Mouse (Mus musculus) liver, adult 2 months (tissue): ENCODE data around the gene Abhd12. TPM values are rescaled to one million over a fixed set of nuclear protein-coding genes. Genes with fewer than 3 reads are reported as not detected.
"Not testable (repeated sequence)": the region's sequence is repeated elsewhere in the genome, so short reads cannot be mapped to it uniquely, and the experiment has no call there.

Experiments used
- DNase-seq: peaks from one replicate; pipeline ENCODE4 v3.0.0-alpha.2; 2011; ENCODE audit warnings: low read depth, low spot score; ENCODE audit errors: extremely low read depth
- H3K27ac ChIP-seq: fragments of 200-500 bp; replicated peaks from 2 replicates; pipeline ENCODE4 v1.5.1; 2012; ENCODE audit warnings: low read depth, mild to moderate bottlenecking, control low read depth, inconsistent platforms, low read length; ENCODE audit not compliant: insufficient read depth
- H3K27me3 ChIP-seq: fragments of 200-500 bp; 2 replicates; pipeline ENCODE4 v1.6.1; 2012; ENCODE audit warnings: mild to moderate bottlenecking, moderate library complexity, low read length, inconsistent platforms; ENCODE audit not compliant: control insufficient read depth, insufficient read depth
- H3K36me3 ChIP-seq: fragments of 200-500 bp; 2 replicates; pipeline ENCODE4 v1.6.1; 2012; ENCODE audit warnings: low read length, inconsistent platforms; ENCODE audit not compliant: control insufficient read depth, insufficient read depth
- H3K4me1 ChIP-seq: fragments of 200-500 bp; 2 replicates; pipeline ENCODE4 v1.6.1; 2011; ENCODE audit warnings: low read length; ENCODE audit not compliant: control insufficient read depth, insufficient read depth
- H3K4me3 ChIP-seq: fragments of 200-500 bp; 2 replicates; pipeline ENCODE4 v1.5.1; 2011; ENCODE audit warnings: low read depth, mild to moderate bottlenecking, control low read depth, low read length, moderate library complexity; ENCODE audit not compliant: insufficient read depth
- H3K79me2 ChIP-seq: fragments of 200-500 bp; 2 replicates; pipeline ENCODE4 v1.6.1; 2012; ENCODE audit warnings: inconsistent platforms, mild to moderate bottlenecking, low read length, moderate library complexity; ENCODE audit not compliant: control insufficient read depth, insufficient read depth
- H3K9ac ChIP-seq: fragments of 200-500 bp; 2 replicates; pipeline ENCODE4 v1.6.1; 2012; ENCODE audit warnings: low read depth, mild to moderate bottlenecking, control low read depth, inconsistent platforms, low read length
- CTCF ChIP-seq: fragments of 200-500 bp; IDR thresholded peaks from 2 replicates; pipeline ENCODE4 v1.5.1; 2011; ENCODE audit warnings: low read depth, low read length, control low read depth
- POLR2A ChIP-seq: fragments of 200-500 bp; IDR thresholded peaks from 2 replicates; pipeline ENCODE4 v1.6.1; 2011; ENCODE audit warnings: low read length, control low read depth; ENCODE audit not compliant: insufficient read depth; ENCODE audit errors: extremely low read depth
- whole genome bisulfite sequencing: fragments of 180-500 bp; shearing (Covaris S2); methylation state at CpG from one replicate; pipeline ENCODE4 v1.1.7; 2018; 5-methylcytosine and 5-hydroxymethylcytosine counted together
- polyA plus RNA-seq: library from polyadenylated mRNA; depleted of rRNA; stranded (reverse); fragments of >200 nt; gene quantifications from 2 replicates; pipeline ENCODE4 v1.2.3, GENCODE M21; 2012
- total RNA-seq: library from RNA; depleted of rRNA; stranded (reverse); fragments of >200 nt; gene quantifications from 2 replicates; pipeline ENCODE4 v1.2.3, GENCODE M21; 2014

Gene Abhd12
- total and polyA plus RNA-seq, 2 experiments: 26.3 to 33.4 TPM

GRCm38 (mm10) chr2:150915786-150916185 lies 11.2 kb upstream of the Abhd12 start:
- DNase-seq: no peak
- H3K4me3 ChIP-seq: no peak overlapping the region
- H3K27ac ChIP-seq: peak overlapping the region; percentile 43; the same call in 1 of the 2 replicates
- no peaks in the 10 kb centered on the region for H3K27me3 ChIP-seq
- H3K4me1 ChIP-seq: peaks cover 8% of the 10 kb centered on the region
- no peaks in the 10 kb centered on the region for H3K36me3 ChIP-seq
- no peaks in the 10 kb centered on the region for H3K79me2 ChIP-seq
- TF ChIP-seq CTCF (no peak), POLR2A (no peak)
- WGBS: 92% methylated on average over 5 of the region's 5 CpGs
- no peak overlapping the region for H3K9ac ChIP-seq

GRCm38 (mm10) chr2:150914781-150915515 lies 10.4 kb upstream of the Abhd12 start:
- H3K36me3 ChIP-seq: no peaks in the 10 kb centered on the region
- H3K4me3 ChIP-seq: 0 out of 2 replicates have a peak overlapping the region, but pooled peaks have one; percentile 10
- H3K9ac ChIP-seq: no peak overlapping the region
- TF ChIP-seq CTCF (no peak), POLR2A (no peak)
- peak; percentile 79 for DNase-seq
- H3K27ac ChIP-seq: no peak overlapping the region
- H3K79me2 ChIP-seq: no peaks in the 10 kb centered on the region
- WGBS: 31% methylated on average over 4 of the region's 4 CpGs
- H3K4me1 ChIP-seq: peaks cover 10% of the 10 kb centered on the region
- H3K27me3 ChIP-seq: no peaks in the 10 kb centered on the region

DNA sequence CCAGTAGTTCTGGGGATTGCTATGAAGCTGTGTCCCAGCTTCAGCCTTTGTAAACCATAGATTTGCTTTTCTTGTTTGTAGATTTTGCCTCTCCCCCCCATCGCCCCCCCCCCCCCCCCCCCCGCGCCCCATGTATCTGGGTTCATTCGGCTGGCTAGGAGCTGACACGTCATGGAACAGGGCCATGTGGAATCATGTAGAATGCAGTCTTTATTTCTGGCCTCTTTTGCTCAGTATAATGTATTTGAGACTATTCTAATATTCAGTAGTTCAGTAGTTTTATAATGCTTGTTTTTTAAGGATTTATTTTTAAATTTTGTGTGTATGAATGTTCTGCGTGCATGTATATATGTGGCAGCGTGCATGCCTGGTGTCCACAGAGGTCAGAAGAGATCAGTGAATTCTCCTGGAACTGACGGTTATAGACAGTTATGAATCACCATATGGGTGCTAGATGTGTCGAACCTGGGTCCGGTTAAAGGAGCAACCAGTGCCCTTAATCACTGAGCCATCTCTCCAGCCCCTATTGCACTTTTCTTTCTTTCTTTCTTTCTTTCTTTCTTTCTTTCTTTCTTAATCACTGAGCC lies 5.8 kb upstream of the Abhd12 start:
- WGBS: 52% methylated on average over 9 of the region's 10 CpGs
- H3K79me2 ChIP-seq: no peaks in the 10 kb centered on the region
- H3K9ac ChIP-seq: no peak overlapping the region
- peaks cover 7% of the 10 kb centered on the region for H3K4me1 ChIP-seq
- H3K36me3 ChIP-seq: no peaks in the 10 kb centered on the region
- H3K27ac ChIP-seq: no peak overlapping the region; the same call in 1 of the 2 replicates
- no peak for TF ChIP-seq CTCF
- TF ChIP-seq POLR2A: no peak
- H3K4me3 ChIP-seq: peak overlapping the region; percentile 88; the same call in 1 of the 2 replicates
- DNase-seq: no peak
- H3K27me3 ChIP-seq: no peaks in the 10 kb centered on the region

GRCm38 (mm10) chr2:150909429-150910039 lies 5.0 kb upstream of the Abhd12 start:
- Histone ChIP-seq H3K27ac (peak overlapping the region; percentile 90), H3K4me3 (peak overlapping the region; percentile 88), H3K79me2 (no peaks in the 10 kb centered on the region), H3K9ac (peak overlapping the region; percentile 81), H3K27me3 (no peaks in the 10 kb centered on the region), H3K4me1 (peaks cover 7% of the 10 kb centered on the region), H3K36me3 (no peaks in the 10 kb centered on the region)
- peak; percentile 85 for DNase-seq
- WGBS: 0% methylated on average over 35 of the region's 35 CpGs
- TF ChIP-seq CTCF (no peak), POLR2A (no peak)

DNA sequence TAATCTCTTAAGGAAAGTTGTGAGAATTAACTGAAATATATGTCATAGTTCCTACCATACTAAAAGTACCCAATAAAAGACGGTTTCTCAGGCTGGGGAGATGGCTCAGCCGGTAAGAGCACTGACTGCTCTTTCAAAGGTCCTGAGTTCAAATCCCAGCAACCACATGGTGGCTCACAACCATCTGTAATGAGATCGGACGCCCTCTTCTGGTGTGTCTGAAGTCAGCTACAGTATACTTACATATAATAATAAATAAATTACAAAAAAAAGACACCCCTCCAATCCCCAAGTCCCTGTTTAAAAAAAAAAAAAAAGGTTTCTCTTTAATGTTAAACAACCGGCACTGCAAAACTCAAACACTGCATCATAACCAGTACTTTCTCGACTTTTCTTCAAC lies 4.3 kb upstream of the Abhd12 start:
- H3K4me1 ChIP-seq, H3K27ac ChIP-seq, H3K27me3 ChIP-seq, H3K79me2 ChIP-seq, DNase-seq, H3K36me3 ChIP-seq, H3K9ac ChIP-seq, H3K4me3 ChIP-seq: not testable (repeated sequence)
- WGBS: 45% methylated on average over 6 of the region's 6 CpGs
